Mouse (Mus musculus) 3T3-L1 (cell line): ENCODE data around the gene Wrb.
"Not testable (repeated sequence)": the region's sequence is repeated elsewhere in the genome, so short reads cannot be mapped to it uniquely, and the experiment has no call there.

ENCODE experiments used
- DNase-seq: peaks from one replicate; pipeline ENCODE4 v3.0.0-alpha.2; 2015; ENCODE audit warnings: low read depth, low spot score

Gene Wrb

DNA sequence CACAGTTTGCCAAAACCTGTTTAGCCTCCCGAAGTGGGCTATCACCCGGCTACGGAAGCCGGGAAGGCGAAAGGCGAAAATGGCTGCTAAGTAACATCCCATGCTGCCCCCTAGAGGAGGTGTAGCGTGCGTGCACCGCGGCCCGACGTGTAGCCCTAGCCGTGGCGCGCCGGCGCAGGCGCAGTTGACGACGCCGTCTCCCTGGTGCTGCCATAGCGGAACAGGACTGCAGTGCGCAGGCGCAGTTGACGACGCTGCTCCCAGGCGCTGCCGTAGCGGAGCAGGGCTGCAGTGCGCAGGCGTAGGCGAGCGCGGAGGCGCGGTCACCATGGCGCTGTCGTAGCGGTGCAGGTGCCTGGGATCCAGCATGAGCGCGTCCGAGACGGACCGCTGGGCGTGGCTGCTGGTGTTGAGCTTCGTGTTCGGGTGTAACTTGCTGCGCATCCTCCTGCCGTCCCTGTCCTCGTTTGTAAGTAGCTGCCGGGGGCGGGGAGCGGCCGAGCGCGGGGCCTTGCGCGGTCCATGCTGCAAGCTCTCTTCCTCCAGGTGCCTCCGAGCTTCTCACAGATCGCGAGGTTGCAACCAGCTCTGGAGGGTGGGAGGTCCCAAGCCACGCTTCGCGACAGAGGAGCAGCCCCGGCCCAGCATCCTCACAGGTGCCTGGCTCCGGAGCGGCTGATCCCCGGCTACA is at the start of gene Wrb:
Gene Wrb (plus strand): TSS at position 298 of the 691 bp plus-strand sequence.
- peak; percentile 100 for DNase-seq

DNA sequence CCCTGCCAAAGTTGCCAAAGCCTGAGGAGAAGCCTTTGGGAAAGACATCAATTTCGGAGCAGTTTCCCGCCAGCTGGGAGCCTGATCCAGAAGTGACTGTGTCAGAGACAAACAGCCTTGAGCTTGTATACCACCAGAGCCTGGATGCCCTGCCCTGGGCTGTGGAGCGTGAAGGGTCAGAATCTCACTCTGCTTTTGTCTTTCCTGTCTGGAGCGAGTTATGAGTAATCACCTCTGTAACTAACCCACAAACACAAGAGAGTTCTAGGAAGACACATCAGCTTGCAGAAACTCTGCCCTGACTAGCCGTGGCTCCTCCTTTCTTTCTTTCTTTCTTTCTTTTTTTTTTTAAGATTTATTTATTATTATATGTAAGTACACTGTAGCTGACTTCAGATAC is 49.2 kb upstream of the Wrb start:
- peak; percentile 52 for DNase-seq

DNA sequence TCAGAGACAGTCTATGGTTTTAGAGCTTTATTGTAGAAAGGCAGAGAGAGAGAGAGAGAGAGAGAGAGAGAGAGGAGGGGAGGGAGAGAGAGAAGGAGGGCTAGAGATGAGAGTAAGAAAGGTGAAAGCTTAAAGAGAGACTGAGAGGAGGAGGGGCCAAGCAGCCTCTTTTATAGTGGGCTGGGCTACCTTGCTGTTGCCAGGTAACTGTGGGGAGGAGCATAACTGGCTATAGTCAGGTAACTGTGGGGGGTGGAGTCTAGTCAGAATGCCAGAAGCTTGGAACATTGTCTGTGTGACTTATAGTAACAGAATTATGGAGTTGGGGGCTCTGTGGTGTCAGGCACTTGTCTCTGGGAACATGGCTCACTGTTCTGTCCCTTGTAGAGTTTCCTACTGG is 47.4 kb upstream of the Wrb start:
- DNase-seq, result not testable (repeated sequence)

DNA sequence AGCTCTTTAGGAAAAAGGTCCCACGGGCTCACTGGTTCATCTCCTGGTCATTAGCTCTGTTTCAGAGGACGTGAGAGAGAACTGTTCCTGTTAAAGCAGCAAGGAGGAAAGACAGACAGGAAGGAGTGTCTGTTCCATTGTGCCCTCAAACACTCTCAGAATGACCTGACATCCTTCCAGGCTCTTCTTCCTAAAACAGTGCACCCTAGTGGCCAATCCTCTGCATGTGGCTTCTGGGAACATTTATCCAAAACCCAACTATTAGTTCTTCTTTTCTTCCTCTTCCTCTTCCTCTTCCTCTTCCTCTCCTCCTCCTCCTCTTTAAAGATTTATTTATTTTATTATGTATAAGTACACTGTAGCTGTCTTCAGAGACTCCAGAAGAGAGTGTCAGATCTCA is 42.2 kb upstream of the Wrb start:
- peak; percentile 76 for DNase-seq

DNA sequence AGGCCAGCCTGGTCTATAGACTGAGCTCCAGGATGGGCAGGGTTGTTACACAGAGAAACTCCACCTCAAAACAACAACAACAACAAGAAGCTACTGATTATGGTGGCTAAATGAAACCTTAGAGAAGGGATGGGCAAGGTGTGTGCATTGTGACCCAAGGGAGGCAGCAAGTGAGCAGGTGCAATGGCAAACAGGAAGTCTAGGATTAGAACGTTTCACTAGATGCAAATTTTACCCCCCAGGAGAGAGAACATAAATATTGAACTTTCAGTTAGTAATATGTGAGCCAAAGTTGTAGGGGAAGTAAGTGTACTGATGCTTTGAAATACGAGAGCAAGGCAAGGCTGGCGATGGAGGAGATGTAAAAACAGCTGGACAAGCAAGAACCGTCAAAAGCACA is 35.5 kb upstream of the Wrb start:
- DNase-seq, result no peak

DNA sequence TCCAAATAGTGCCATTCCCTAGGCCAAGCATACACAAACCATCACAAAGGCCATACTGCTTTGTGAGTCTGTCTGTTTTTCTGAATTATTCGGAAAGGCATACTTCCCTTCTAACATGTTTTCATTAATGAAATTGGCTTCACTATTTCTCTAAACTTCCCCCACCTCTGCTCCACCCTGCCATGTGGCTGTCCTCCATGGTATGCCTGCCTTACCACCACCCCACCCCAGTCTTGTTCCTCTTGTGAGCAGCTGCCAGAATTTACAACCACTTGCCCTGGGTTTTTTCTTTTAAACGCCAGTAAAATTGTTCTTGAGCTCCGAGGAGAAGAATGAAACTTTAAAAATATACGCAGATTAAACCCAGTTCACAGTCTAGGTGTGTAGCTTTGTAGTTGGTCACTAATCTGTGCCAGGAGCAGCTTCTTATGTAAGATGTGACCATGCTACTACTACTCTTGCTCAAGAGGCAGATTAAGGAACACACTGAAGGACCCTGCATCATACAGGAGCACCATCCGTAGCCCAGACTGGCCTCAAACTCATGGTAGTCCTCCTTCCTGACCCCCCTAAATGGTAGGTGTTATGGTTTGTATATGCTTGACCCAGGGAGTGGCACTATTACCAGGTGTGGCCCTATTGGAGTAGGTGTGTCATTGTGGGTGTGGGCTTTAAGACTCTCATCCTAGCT is 34.4 kb upstream of the Wrb start:
- DNase-seq, result no peak

DNA sequence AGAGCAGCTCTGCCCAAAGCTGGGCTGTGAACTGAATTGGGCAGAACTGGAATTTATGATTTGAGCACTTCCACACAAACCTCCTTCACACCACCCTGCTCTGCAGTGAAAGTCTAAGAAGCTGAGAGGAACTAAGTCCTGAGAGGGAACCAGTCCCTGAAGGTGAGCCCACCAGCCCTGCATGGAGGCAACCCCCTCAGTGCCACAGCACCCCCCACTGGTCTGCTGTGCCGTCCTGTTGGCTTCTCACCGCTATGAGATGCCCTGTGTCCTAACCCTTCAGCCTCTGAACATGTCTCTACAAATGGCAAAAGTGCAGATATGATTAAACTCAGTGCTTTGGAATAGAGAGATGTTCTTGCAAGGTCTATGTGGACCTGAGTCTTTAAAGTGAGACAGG is 32.4 kb upstream of the Wrb start:
- DNase-seq, result no peak

DNA sequence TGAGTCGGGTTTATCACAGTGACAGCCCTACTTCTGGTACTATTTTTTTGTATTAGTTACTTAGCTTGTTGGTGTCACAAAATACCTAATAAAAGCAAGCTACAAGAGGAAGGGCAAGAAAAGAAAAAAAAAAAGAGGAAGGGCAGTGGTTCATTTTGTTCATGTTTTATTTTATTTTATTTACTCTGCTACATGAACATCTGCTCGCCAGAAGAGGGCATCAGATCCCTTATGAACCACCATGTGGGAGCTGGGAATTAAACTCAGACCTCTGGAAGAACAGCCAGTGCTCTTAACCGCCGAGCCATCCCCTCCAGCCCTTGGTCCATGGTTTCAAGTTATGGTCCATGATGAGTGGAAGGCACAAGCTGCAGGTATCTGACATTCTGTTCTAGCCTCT is 30.5 kb upstream of the Wrb start:
- no peak for DNase-seq

DNA sequence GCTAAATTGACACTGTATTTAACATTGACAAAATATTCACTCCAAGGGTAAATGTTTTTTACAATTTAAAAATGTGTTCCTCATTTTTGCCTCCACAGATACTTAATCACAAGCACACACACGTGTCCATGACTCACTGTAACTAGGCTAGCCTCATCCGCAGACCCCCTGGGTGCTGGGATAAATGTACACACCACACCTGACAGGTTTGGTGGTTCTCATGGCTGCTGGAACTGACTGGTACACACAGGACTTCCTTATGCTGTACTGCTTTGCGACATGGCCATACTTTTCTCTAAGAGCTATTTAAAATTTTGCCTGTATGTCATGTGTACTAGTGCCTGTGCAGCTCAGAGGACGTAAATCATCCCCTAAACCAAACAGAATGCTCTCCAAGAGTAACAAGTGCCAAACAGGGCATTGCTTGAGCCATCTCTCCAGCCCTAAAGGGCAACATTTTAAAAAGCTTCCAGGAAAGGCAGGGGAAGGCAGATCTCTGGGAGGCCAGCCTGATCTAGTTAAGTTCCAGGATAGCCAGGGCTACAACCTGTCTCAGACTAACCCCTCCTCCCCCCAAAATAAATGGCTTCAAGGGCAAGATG is 25.1 kb upstream of the Wrb start:
- no peak for DNase-seq

DNA sequence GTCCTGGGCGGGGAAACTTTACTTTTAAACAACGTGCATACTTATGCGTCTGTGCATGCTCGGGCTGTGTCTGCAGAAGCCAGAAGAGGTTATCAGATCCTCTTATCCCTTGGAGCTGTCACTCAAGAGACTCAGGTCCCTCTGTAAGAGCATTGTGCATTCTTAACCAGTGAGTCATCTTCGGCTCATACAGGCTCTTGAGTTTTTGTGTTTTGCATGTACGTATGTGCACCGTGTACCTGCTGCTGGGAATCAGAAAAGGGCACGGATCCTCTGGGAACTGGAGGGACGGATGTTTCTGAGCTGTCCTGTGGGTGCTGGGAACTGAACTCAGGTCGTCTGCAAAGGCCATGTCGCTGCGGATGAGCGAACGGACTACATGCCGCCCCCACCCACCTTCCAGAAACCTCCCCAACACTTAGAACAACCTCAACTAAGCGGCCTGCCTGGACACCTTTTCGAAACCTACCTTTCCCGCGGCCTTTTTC is 18.5 kb upstream of the Wrb start:
- DNase-seq, result peak; percentile 95

DNA sequence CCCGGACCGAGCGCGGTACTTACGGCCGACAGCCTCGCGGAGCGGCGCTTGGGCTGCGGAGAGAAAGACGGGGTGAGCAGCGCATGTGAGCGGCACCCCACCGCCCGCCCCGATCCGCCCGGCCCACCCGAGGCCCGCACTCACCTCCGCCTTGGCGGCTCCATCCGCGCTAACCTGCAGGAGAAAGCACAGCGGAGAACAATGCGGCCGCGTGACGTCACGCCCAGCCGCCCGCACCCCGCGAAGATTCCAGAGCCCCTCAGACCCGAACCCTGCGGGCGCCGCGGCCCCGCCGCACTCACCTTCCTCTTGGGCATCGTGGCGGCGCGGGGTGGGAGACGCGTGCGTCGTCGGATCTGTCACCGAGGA is 17.9 kb upstream of the Wrb start:
- no peak for DNase-seq

DNA sequence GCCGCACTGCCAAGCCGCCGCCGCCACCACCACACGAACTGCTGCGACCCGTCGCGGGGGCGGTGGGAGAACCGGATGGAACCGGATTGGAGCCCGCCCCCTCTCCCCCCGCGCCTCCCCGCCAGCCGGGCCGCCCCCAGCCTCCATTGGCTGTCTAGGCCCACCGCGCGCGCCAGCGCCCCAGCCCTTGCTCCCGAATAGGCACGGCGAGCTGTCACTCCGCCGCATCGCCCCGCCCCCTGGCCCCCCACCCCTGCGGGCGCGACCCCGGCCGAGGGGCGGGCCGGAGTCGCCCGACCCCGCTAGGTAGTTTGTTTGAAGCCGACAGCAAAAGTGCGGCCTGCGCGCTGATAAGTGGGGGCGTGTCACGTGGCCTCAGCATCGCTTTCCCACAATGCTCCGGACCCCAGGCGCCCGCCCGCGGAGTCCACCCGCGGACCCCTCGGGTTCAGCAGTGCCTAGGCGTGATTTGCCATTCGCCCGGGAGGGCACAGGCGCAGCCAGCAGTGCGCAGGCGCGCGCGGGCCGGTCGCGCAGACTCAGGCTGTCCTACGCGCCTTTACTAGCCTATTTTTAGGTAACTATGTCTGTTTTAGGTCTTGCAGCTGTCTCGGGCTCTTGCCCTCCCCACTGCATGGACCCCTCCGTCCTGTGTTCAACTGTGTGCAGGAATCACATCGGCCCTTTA is 17.4 kb upstream of the Wrb start, which contains the start of gene Hmgn1:
Gene Hmgn1 (minus strand): TSS at position 73 of the 688 bp plus-strand sequence.
- peak; percentile 98 for DNase-seq

DNA sequence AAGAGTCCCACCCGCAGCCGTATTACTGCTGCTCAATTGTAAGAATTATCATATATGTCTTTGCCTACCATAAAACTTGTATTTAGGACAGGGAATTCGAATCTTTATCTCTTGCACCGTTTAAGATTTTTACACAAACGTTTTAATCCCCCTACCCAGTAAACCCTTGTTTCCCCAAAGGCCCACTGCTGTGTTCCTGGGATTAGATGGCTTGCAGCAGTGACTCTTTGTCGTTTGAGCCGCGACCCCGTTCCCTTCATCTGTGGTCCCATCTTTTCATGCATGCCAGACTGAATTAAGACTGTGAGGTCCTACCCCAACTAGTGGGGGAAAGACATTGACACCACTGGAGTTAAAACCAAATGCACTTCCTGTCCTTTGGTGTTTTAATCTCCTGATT is 16.7 kb upstream of the Wrb start:
- peak; percentile 51 for DNase-seq

DNA sequence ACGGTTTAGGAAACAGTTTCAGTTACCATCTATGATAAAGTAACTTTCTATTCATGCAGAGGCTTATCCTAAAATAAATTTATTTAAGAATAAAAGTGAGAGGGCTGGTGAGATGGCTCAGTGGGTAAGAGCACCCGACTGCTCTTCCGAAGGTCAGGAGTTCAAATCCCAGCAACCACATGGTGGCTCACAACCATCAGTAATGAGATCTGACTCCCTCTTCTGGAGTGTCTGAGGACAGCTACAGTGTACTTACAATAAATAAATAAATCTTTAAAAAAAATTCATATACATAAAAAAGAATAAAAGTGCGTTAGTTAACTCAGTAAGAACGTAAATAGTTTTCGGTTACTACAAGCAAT is 478 bp upstream of the Wrb start:
- DNase-seq, result not testable (repeated sequence)

DNA sequence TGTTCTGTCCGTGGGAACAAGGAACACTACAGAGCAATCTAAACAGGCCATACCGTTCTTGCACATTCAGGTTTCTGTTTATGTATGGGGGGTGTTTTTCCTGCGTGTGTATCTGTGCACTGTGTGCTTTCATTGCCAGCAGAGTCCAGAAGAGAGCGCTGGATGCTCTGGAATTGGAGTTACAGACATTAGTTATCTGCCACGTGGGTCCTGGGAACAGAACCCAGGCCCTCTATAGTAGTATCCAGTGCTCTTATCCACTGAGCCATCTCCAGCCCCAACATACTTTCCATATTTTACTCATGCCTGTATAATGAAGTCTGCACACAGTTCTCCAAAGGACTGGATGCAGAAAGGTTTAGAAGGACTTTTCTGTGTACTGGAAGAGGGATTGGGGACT is 607 bp downstream of the Wrb start:
- DNase-seq, result no peak

DNA sequence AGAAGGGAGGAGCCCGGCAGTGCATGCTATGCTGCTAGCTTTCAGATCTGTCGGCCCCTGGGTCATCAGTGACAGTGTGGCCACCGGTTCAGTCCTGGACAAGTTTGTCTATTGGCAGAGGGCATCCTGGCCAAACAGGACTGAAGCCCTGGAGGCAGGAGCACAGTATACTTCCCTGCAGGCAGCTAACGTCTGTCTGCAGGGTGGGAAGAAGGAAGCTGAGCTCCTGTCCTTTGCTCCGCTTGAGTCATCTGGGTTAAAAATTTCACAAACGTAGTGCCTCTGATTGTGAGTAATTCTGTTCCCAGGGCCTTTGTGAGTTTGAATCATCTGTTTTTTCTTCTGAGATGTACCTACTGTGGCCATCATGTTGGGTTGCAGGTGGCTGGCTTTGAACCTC is 3.6 kb downstream of the Wrb start:
- peak; percentile 86 for DNase-seq

DNA sequence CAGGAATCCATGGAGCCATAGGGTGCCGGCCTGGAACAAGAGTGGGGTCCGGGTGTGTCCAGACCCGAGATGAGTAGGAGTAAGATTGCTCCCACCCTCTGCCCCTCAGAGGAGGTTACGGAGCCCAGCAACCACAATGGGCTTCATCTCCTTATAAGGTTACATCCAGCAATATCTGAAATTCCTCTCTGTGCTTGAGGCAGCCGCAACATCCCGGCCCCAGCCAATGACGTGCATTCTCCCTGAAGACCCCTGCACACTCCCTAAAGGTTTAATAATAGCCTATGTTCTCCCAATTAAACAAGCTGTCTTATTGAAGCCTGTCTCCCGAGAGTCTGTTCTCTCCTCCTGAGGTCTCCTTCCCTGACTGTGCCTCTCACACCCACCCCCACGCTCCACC is 4.1 kb downstream of the Wrb start:
- no peak for DNase-seq

DNA sequence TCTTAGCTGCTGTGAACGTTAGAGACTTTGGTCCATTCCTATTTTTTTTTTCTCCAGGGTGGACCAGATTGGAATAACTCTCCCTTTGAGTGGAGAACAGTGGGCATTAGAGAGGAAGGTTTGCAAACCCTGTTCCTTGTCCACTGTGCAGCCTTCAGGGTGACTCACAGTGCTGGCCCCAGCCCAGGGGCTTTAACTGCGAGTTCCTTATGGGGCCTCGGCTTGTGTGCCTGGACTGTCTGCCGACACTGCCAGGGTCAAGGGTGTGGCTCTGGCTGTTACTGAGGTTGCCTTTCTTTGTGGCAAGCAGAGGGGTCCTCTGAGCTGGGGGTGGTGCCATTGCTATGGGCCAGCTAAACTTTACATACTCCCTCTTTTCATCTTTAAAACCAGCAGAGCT is 5.8 kb downstream of the Wrb start:
- DNase-seq, result peak; percentile 93

DNA sequence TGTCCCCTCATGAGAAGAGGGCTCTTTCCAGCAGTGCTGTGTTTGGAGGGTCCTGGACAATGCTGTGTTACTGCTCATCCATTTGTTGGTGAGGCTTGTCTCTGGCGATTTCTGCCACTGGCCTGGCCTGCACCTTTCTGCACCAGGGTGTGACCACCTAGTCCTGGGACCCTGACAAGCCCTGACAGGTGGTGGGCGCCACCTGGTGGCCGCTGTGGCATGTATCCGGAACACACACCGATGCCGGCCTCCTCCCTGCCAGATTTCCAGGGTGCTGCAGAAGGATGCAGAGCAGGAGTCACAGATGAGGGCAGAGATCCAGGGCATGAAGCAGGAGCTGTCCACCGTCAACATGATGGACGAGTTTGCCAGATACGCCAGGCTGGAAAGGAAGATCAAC is 6.3 kb downstream of the Wrb start:
- DNase-seq, result peak; percentile 88

DNA sequence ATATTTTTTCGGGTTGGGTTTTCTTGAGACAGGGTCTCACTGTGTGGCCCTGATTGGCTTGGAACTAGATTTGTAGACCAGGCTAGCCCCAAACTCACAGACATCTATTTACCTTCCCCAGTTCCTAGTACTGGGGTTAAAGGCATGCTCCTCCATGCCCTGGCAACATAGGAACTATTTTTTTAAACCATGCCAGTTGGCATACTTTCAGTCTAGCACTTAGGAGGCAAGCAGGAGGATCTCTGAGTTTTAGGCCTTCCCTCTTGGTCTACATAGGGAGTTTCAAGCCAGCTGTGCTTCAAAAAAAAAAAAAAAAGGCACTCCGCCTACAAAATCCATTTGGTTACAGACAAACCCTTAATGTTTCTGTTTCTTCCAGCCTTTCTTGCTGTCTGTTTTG is 9.3 kb downstream of the Wrb start:
- DNase-seq, result no peak

DNA sequence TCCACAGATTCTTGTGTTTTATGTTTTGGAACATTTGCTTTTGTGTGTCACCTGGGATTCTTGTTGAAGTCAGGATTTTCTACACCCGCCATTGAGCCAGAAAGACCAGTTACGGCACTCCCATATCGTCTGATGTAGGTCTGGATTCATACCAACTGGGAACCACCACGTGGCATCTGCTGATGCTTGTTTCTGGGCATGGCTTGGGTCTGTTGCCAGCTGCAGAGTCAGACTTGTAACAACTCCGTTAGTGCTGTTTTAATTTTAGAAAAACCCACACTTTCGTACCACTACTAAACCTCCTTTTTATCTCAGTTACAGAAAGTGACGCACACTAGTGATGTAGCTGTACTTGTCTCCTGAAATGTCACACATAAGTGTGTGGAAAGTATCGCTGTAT is 10.8 kb downstream of the Wrb start:
- no peak for DNase-seq

DNA sequence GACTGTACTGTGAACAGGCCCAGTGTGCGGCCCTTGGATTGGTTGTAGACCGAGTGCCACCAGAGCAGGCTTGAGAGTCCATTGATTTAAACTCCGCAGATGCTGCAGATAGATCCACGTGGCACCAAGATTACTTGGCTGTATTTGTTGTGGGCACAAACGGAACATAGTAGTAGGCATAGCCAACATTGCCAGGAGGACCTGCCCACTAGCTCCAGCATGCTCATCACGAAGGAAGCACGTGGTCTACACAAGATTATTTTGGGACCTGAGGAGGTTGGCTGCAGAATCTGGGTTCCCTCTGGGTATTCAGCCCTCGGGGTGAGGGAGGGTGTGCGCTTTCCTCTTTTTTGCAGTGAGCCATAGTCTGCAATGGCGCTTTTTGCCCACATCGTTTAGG is 12.0 kb downstream of the Wrb start:
- no peak for DNase-seq
